Mouse (Mus musculus): ENCODE results near the gene Naa35. TPM values are rescaled to one million over a fixed set of nuclear protein-coding genes. Genes with fewer than 3 reads are reported as not detected.
A peak's percentile ranks its signal among the peaks of the same experiment; 100 is the strongest.

Naa35 gene
- polyA plus RNA-seq, 1 experiment, result 0.51 TPM

DNA sequence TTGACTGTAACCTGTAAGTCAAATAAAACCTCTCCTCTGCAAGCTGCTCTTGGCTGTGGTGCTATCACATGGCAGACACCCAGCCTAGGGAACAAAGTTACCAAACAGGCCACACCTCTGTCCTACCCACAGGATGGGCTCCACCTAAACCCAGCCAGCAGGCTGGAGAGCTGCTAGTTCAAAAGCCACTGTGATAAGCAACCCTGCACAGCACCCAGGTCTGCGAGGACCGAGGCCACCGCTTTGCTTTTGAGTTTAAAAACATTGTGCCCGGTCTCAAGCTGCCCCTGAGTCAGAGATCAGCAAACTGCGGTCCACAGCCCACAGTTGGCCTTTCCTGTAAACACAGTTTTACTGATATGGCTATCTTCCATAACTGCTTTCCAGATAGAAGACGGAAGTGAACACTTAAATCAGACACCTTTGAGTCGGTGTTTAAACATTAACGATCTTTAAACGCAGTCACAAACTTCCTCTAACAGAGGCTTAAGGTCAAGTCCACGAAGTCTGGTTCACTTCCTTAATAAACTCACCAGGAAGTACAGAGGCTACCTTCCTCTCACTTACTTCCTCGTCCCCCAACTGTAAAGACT lies 83.5 kb downstream of the Naa35 start:
- Histone ChIP-seq H3K27me3 (ENCODE audit: control insufficient read depth) (no peaks in the 10 kb centered on the region), H3K4me3 (replicated peaks) (peak overlapping the region; percentile 54), H3K4me1 (ENCODE audit: control insufficient read depth) (peaks cover 70% of the 10 kb centered on the region), H3K36me3 (ENCODE audit: control insufficient read depth) (peaks cover 79% of the 10 kb centered on the region), H3K9me3 (ENCODE audit: control insufficient read depth, low read length) (no peaks in the 10 kb centered on the region)
- TF ChIP-seq TAL1 (IDR thresholded peaks at IDR 0.05; ENCODE audit: low read length) (no peak), GATA1 (IDR thresholded peaks at IDR 0.05; ENCODE audit: low read length) (peak; percentile 30; the same call in 1 of the 2 replicates)

DNA sequence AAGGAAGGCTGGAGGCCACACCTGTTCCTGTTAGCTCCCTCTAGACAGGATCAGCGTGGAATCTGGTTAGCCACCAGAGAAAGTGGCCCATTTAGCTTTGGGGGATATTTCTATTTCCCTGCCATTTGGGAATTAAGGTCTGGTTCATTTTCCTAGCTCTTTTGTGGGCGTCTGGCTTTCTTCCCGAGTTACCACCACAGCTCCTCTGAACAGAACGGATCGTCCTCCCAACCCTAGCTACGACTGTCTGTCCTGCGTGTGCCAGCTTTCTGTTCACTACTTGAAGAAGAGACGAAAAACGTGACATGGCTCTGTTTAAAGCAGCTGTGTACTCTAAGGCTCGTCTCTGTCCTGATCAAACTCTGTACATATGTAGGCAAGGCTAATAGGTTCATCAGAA lies 84.9 kb downstream of the Naa35 start:
- TF ChIP-seq TAL1 (IDR thresholded peaks at IDR 0.05; ENCODE audit: low read length) (no peak), GATA1 (IDR thresholded peaks at IDR 0.05; ENCODE audit: low read length) (no peak)
- H3K4me3 ChIP-seq (replicated peaks), result no peak overlapping the region
- H3K4me1 ChIP-seq (ENCODE audit: control insufficient read depth), result peaks cover 80% of the 10 kb centered on the region

GRCm38 (mm10) chr13:59671521-59671920 lies 86.5 kb downstream of the Naa35 start:
- TF ChIP-seq TAL1 (IDR thresholded peaks at IDR 0.05; ENCODE audit: low read length) (no peak), GATA1 (IDR thresholded peaks at IDR 0.05; ENCODE audit: low read length) (no peak)
- Histone ChIP-seq H3K27me3 (ENCODE audit: control insufficient read depth) (no peaks in the 10 kb centered on the region), H3K4me1 (ENCODE audit: control insufficient read depth) (peaks cover 83% of the 10 kb centered on the region), H3K36me3 (ENCODE audit: control insufficient read depth) (peaks cover 51% of the 10 kb centered on the region), H3K4me3 (replicated peaks) (no peak overlapping the region), H3K9me3 (ENCODE audit: control insufficient read depth, low read length) (no peaks in the 10 kb centered on the region)

More for the DNA sequence above, 84.9 kb downstream of the Naa35 start:
- Histone ChIP-seq H3K27me3 (ENCODE audit: control insufficient read depth) (no peaks in the 10 kb centered on the region), H3K9me3 (ENCODE audit: control insufficient read depth, low read length) (no peaks in the 10 kb centered on the region), H3K36me3 (ENCODE audit: control insufficient read depth) (peaks cover 67% of the 10 kb centered on the region)

GRCm38 (mm10) chr13:59672248-59672647 lies 87.2 kb downstream of the Naa35 start:
- Histone ChIP-seq H3K4me3 (replicated peaks) (peak overlapping the region; percentile 4), H3K9me3 (ENCODE audit: control insufficient read depth, low read length) (no peaks in the 10 kb centered on the region), H3K4me1 (ENCODE audit: control insufficient read depth) (peaks cover 78% of the 10 kb centered on the region), H3K36me3 (ENCODE audit: control insufficient read depth) (peaks cover 44% of the 10 kb centered on the region), H3K27me3 (ENCODE audit: control insufficient read depth) (no peaks in the 10 kb centered on the region)
- no peak for TF ChIP-seq TAL1 (IDR thresholded peaks at IDR 0.05; ENCODE audit: low read length)
- TF ChIP-seq GATA1 (IDR thresholded peaks at IDR 0.05; ENCODE audit: low read length), result no peak

DNA sequence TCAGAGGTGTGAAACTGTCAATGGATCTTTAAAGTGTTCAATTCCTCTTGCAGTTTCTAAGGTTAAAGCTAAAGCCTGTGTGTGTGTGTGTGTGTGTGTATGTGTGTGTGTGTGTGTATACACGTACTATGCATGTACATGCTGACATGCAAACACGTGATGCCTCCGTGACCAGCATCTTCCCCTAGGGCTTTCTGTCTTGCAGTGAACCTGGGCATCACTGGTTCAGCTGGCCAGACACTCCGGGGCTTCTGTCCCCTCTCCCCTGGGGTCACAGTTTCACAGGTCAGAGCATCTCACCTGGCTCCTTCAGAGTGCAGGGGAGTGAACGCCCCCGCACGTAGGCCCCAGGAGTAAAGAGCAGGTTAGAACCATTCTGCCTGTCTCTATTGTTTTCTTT lies 88.5 kb downstream of the Naa35 start:
- Histone ChIP-seq H3K9me3 (ENCODE audit: control insufficient read depth, low read length) (no peaks in the 10 kb centered on the region), H3K36me3 (ENCODE audit: control insufficient read depth) (peaks cover 38% of the 10 kb centered on the region), H3K27me3 (ENCODE audit: control insufficient read depth) (no peaks in the 10 kb centered on the region), H3K4me1 (ENCODE audit: control insufficient read depth) (peaks cover 68% of the 10 kb centered on the region), H3K4me3 (replicated peaks) (peak overlapping the region; percentile 44)
- no peak for TF ChIP-seq TAL1 (IDR thresholded peaks at IDR 0.05; ENCODE audit: low read length)
- no peak for TF ChIP-seq GATA1 (IDR thresholded peaks at IDR 0.05; ENCODE audit: low read length)

GRCm38 (mm10) chr13:59674215-59674614 lies 89.2 kb downstream of the Naa35 start:
- TF ChIP-seq TAL1 (IDR thresholded peaks at IDR 0.05; ENCODE audit: low read length), result no peak
- TF ChIP-seq GATA1 (IDR thresholded peaks at IDR 0.05; ENCODE audit: low read length), result no peak

DNA sequence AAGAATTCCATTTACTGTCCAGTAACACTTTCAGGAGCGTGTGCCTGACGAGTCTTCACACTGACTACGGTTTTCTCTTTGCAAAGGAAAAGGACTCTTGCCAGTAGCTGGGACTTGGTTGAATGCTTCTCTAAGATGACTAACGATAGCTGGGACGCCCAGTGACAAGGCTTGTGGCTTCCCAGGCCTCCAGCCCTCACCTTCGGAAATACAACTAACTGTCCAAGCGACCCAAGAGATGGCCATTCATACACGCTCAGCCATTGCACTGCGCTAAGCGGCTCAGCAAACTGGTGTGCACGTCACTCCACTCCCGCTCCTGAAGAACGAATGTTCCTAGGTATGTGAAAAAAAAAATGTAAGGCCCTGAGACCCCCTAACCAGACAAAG lies 89.7 kb downstream of the Naa35 start:
- Histone ChIP-seq H3K4me3 (replicated peaks) (peak overlapping the region; percentile 94), H3K9me3 (ENCODE audit: control insufficient read depth, low read length) (no peaks in the 10 kb centered on the region), H3K27me3 (ENCODE audit: control insufficient read depth) (no peaks in the 10 kb centered on the region), H3K4me1 (ENCODE audit: control insufficient read depth) (peaks cover 68% of the 10 kb centered on the region), H3K36me3 (ENCODE audit: control insufficient read depth) (peaks cover 30% of the 10 kb centered on the region)
- TF ChIP-seq GATA1 (IDR thresholded peaks at IDR 0.05; ENCODE audit: low read length) (no peak), TAL1 (IDR thresholded peaks at IDR 0.05; ENCODE audit: low read length) (no peak)

More at GRCm38 (mm10) chr13:59674215-59674614, 89.2 kb downstream of the Naa35 start:
- H3K4me1 ChIP-seq (ENCODE audit: control insufficient read depth), result peaks cover 68% of the 10 kb centered on the region
- peak overlapping the region; percentile 94 for H3K4me3 ChIP-seq (replicated peaks)
- H3K36me3 ChIP-seq (ENCODE audit: control insufficient read depth), result peaks cover 36% of the 10 kb centered on the region
- H3K9me3 ChIP-seq (ENCODE audit: control insufficient read depth, low read length), result no peaks in the 10 kb centered on the region
- no peaks in the 10 kb centered on the region for H3K27me3 ChIP-seq (ENCODE audit: control insufficient read depth)

GRCm38 (mm10) chr13:59675151-59676011 lies 90.3 kb downstream of the Naa35 start, which contains the start of gene Golm1:
Gene Golm1, minus strand, starts transcription at chr13:59675811.
- Histone ChIP-seq H3K4me1 (ENCODE audit: control insufficient read depth) (peaks cover 69% of the 10 kb centered on the region), H3K4me3 (replicated peaks) (peak within 1 kb of the TSS; percentile 94), H3K27me3 (ENCODE audit: control insufficient read depth) (no peaks in the 10 kb centered on the region), H3K36me3 (ENCODE audit: control insufficient read depth) (peaks cover 24% of the 10 kb centered on the region), H3K9me3 (ENCODE audit: control insufficient read depth, low read length) (no peaks in the 10 kb centered on the region)
- no peak for TF ChIP-seq TAL1 (IDR thresholded peaks at IDR 0.05; ENCODE audit: low read length)
